Mouse (Mus musculus): ENCODE results near the gene Atrip.

DNA sequence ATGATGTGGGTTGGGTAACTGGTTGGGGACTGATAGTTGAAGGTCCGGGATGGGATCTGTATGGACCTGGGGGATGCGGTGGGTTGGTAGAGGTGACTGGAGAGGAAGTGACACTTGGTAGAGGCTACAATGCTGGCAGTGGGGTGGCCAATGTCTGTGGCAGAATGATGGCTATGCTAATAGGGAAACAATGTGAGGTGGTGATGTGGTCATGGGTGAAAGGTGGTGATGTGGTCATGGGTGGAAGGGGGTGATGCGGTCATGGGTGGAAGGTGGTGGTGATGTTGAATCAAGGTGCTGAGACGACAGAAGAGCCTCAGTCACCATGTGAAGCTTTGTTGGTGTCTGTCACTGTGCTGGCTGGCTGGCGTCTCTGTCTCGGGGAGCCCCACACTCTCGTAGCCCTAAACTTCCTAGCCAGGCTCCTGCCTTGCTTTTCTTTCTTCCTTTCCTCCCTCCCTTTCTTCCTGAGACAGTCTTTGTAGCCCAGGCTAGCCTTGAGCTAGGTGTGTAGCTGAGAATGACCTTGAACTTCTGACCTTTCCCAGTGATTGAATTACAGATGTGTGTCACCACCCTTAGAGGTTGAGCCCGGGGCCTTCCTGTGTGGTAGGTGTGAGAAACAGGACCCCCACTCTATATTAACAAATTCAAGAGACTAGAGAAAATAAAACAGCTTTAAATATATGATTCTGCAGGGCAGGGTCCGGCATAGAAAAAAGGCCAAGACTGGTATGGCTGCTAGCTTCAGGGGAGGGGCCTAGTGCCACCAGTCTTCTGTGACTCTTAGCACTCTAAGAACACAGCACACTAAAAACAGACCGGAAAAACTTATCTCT, 22.1 kb downstream of the Atrip start:
- no peak for TF ChIP-seq CTCF (IDR thresholded peaks at IDR 0.05; ENCODE audit: control insufficient read depth, insufficient read depth, insufficient replicate concordance, low read depth, low read length)
- TF ChIP-seq POLR2A (IDR thresholded peaks at IDR 0.05; ENCODE audit: control insufficient read depth, low read depth, low read length), result no peak

Measured in testis, adult 2 months (tissue).